Mouse (Mus musculus) E14TG2a.4 (cell line): ENCODE measurements around the gene Cntnap5b.

Experiments
- CTCF ChIP-seq: conservative IDR thresholded peaks from 2 replicates; pipeline ENCODE4 v1.5.1; 2014; ENCODE audit warnings: low read length
- NANOG ChIP-seq: IDR thresholded peaks from 2 replicates; pipeline ENCODE4 v1.6.1; 2014; ENCODE audit warnings: borderline replicate concordance, low read length, mixed read lengths

DNA sequence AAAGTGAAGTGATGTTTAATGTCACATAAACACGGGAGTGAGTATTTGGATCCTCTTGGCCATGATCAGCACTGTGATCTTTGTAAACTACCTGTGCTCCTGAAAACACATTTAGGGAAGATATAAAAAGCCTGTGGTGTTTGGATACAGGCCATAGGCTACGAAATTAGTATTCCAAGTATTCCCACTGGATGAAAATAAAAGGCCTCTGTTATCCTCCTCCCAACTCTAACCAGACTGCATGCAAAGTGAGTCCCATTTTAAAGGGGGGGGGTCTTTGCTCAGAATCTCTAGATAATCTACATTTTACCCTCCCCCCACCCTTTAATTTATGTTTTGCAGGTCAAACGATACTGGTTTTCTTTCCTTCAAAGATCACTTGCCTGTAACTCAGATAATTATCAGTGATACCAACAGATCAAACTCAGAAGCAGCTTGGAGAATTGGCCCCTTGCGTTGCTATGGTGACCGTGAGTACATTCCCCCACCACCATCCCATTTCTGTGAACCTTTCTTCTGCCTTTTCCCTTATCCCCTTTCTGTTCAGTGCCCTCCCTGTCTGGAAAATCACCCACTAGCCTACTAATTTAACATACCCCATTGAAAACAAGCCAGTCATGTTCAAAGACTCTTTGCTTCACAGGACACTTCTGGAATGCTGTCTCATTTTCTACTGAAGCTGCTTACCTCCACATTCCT lies 597.0 kb downstream of the Cntnap5b start:
- no peak for TF ChIP-seq CTCF
- no peak for TF ChIP-seq NANOG
